Mouse (Mus musculus) forebrain, embryonic 10.5 days (tissue): ENCODE data around the gene Ivd. TPM values are rescaled to one million over a fixed set of nuclear protein-coding genes. Genes with fewer than 3 reads are reported as not detected.

Source experiments
- DNase-seq: peaks from one replicate; pipeline ENCODE4 v3.0.0-alpha.2; 2017; ENCODE audit warnings: low spot score; ENCODE audit errors: extremely low spot score
- H3K27ac ChIP-seq: fragments of 300-500 bp; sonication (generic); 2 replicates; pipeline ENCODE4 v1.5.1; 2016; ENCODE audit warnings: mild to moderate bottlenecking
- H3K27me3 ChIP-seq: fragments of 300-500 bp; sonication (generic); 2 replicates; pipeline ENCODE4 v1.6.1; 2016; ENCODE audit warnings: mild to moderate bottlenecking; ENCODE audit not compliant: poor library complexity, severe bottlenecking
- H3K36me3 ChIP-seq: fragments of 300-500 bp; sonication (generic); replicated peaks from 2 replicates; pipeline ENCODE4 v1.6.1; 2016; ENCODE audit warnings: mild to moderate bottlenecking, moderate library complexity
- H3K4me1 ChIP-seq: fragments of 300-500 bp; sonication (generic); 2 replicates; pipeline ENCODE4 v1.6.1; 2016
- H3K4me3 ChIP-seq: fragments of 300-500 bp; sonication (generic); 2 replicates; pipeline ENCODE4 v1.5.1; 2016; ENCODE audit warnings: mild to moderate bottlenecking, moderate library complexity
- H3K9me3 ChIP-seq: fragments of 300-500 bp; sonication (generic); 2 replicates; pipeline ENCODE4 v1.6.1; 2016; ENCODE audit warnings: mild to moderate bottlenecking, moderate library complexity
- WGBS: fragments of 180-500 bp; shearing (Covaris S2); methylation state at CpG from one replicate; pipeline ENCODE4 v1.1.7; 2016; 5-methylcytosine and 5-hydroxymethylcytosine counted together
- polyA plus RNA-seq: library from polyadenylated mRNA; unstranded; fragments of >200 nt; fragmentation: Nextera tagmentation; extraction: Ambion mirVana; gene quantifications from 2 replicates; pipeline ENCODE4 v1.2.1, GENCODE M21; 2016

Gene Ivd
- polyA plus RNA-seq, 1 experiment from 2014 or later, result 67.7 TPM

DNA sequence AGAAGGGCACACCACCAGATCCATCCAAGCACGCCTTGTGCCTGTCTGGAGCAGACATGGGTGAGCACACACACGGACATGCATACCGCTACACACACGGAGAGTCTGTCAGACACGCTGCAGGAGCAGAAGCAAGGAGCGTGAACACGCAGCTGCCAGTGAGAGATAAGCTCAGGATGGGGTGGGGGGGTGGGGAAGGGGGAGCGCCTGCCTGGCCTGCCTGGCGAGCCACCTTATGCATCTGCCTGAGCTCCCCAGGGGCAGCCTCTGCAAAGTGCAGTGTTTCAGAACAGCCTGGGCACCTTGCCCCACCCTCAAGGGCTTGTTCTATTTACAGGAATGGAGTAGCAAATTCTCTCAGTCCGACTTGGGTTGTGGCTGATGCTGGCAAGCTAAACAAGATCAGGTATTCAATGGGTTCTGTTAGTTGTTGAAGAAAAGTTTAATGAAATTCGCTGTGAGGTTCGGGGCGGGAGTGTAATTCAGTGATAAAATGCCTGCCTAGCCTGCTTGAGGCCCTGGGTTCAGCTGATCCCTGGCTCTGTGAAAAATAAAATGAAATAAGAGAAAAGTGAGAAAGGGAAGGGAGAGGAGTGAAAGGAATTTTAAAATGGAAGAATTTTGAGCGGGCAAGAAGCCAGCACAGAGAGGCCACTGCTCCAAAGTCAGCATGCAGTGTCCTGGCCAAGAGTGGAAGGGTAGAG is 26.2 kb downstream of the Ivd start:
- Histone ChIP-seq H3K9me3 (no peaks in the 10 kb centered on the region), H3K4me3 (no peak overlapping the region), H3K36me3 (no peaks in the 10 kb centered on the region), H3K27me3 (peaks cover 80% of the 10 kb centered on the region), H3K4me1 (peaks cover 18% of the 10 kb centered on the region), H3K27ac (0 out of 2 replicates have a peak overlapping the region, but pooled peaks have one; percentile 35)
- WGBS, result 36% methylated on average over 14 of the region's 14 CpGs
- no peak for DNase-seq

DNA sequence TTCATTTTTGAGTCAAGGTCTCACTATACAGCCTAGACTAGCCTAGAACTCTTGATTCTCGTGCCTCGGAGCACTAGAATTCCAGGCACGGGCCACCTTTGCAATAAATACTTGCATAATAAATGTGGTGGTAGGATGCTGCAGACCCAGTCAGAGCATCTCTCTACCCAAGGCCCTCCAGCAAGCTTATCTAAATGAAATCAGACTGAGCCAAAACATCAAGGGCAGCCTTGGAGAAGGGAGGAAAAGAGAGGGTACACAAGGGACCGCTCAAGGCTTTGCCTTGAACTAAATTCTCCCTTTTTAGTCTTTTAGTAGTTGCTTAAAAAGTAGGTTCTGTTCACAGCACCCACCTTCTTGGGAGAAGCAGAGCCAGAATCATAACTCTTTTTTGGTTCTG is 29.4 kb downstream of the Ivd start:
- no peak overlapping the region for H3K4me3 ChIP-seq
- WGBS, result 91% methylated on average over 4 of the region's 4 CpGs
- peaks cover 87% of the 10 kb centered on the region for H3K27me3 ChIP-seq
- no peaks in the 10 kb centered on the region for H3K9me3 ChIP-seq
- DNase-seq, result no peak
- no peaks in the 10 kb centered on the region for H3K36me3 ChIP-seq
- peaks cover 9% of the 10 kb centered on the region for H3K4me1 ChIP-seq
- H3K27ac ChIP-seq, result no peak overlapping the region

DNA sequence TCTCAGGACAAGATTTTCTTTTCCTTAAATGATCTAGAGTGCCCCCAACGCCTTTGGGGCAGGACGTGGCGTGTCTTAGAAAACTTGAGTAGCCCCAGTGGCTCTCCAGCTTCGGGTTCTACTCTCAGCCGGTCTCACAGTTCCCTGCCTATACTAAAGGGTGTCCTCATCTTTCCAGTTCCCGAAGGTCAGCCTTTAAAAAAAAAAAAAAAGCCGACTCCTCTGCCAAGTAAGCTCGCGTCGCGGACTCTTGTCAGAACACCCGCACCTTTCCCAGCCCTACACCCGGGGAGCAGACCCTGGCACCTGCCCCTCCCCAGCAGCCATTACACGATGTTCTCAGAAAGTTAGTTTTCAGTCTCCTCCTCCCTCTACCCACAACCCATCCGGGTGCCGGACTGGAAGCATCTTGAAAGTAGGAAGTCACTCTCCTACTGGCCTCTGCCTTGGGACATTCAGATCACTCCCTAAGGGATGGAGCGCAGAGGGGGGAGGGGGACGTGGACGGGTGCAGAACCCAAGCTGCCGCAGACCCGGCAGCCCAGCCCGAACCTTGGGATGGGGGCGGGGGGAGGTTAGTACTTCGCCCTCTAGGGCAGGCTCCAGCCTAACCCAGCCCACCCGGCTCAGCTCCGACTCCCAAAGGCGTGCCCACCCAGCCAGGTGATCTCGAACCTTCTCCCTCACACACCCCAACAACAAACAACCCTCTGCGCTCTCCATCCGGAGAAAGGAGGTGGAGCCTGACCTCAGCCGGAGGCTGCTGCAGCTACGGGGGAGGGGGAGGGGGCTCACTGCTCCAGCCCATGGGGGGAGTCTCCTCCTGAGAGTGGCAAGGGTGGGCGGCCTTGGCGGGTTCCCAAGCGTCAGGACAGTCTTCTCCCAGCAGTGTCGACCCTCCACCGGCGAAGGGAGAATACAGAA is 34.5 kb downstream of the Ivd start:
- Histone ChIP-seq H3K36me3 (no peaks in the 10 kb centered on the region), H3K27ac (peak overlapping the region; percentile 44), H3K27me3 (peaks cover 96% of the 10 kb centered on the region), H3K4me1 (peaks cover 54% of the 10 kb centered on the region), H3K4me3 (peak overlapping the region; percentile 58), H3K9me3 (no peaks in the 10 kb centered on the region)
- peak; percentile 54 for DNase-seq
- 1% methylated on average over 38 of the region's 38 CpGs for WGBS

DNA sequence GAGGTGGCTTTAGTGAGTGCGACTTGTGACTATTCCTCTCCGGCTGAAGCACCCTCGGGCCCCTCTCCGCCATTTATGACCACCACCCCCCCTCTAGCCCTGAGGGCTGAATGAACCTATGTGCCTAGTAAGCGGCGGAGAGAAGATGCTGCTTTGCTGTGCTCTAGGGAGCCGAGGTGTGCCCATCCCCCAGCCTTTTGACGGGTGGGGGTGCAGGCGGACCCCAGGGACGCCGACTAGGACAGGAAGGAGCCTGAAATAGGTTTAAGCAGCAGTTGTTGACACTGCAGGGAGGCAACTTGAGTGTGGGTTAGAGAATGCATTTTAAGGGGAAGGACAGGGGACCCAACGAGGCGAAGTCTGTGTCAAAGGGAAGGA is 35.1 kb downstream of the Ivd start:
- Histone ChIP-seq H3K4me3 (peak overlapping the region; percentile 58), H3K27me3 (peaks cover 91% of the 10 kb centered on the region), H3K27ac (peak overlapping the region; percentile 44), H3K9me3 (no peaks in the 10 kb centered on the region), H3K36me3 (no peaks in the 10 kb centered on the region), H3K4me1 (peaks cover 58% of the 10 kb centered on the region)
- WGBS, result under 1% methylated on average over 13 of the region's 13 CpGs
- peak; percentile 36 for DNase-seq

DNA sequence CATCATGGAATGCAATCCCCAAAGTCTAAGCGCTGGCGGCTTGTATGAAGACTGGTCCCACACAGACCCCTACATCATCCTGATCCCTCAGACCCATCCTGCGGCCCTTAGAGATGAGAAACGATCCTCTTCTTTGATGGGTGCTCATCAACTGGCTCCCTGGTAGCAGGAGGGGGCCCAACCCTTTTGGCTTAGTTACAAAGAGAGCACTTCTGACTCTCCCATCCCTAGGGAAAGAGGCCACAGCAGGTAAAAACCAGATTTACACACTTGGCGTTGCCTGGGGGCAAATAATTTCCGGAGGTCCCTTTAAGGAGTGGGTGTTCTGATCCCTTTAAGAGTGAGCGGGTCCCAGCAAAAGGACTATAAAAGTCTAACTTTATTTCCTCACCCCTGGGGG is 35.6 kb downstream of the Ivd start:
- Histone ChIP-seq H3K4me3 (peak overlapping the region; percentile 58), H3K36me3 (no peaks in the 10 kb centered on the region), H3K4me1 (peaks cover 63% of the 10 kb centered on the region), H3K27me3 (peaks cover 86% of the 10 kb centered on the region), H3K9me3 (no peaks in the 10 kb centered on the region), H3K27ac (no peak overlapping the region)
- no peak for DNase-seq
- WGBS, result under 1% methylated on average over 7 of the region's 7 CpGs

DNA sequence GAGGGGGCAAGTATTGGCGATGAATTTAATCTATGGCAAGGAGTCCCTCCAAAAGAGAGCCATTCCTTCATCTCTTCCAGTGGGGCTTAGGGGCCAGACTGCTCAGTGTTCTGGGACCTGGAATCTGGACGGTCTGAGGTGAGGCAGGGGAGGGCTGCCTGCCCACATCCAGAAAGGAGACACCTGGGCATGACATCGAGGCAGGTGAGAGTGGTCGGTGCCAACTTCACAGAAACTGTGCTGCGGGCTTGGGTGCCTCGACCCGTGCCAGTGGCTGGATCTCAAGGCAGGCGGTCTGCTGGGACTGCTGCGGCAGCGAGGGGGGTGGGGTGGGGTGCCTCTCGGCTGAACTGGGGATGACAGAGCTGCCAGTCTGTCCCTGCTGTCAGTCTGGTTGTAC is 36.1 kb downstream of the Ivd start:
- Histone ChIP-seq H3K4me3 (peak overlapping the region; percentile 58; the same call in 1 of the 2 replicates), H3K27me3 (peaks cover 86% of the 10 kb centered on the region), H3K36me3 (no peaks in the 10 kb centered on the region), H3K4me1 (peaks cover 67% of the 10 kb centered on the region), H3K9me3 (no peaks in the 10 kb centered on the region), H3K27ac (no peak overlapping the region)
- WGBS, result 1% methylated on average over 11 of the region's 11 CpGs
- DNase-seq, result no peak

DNA sequence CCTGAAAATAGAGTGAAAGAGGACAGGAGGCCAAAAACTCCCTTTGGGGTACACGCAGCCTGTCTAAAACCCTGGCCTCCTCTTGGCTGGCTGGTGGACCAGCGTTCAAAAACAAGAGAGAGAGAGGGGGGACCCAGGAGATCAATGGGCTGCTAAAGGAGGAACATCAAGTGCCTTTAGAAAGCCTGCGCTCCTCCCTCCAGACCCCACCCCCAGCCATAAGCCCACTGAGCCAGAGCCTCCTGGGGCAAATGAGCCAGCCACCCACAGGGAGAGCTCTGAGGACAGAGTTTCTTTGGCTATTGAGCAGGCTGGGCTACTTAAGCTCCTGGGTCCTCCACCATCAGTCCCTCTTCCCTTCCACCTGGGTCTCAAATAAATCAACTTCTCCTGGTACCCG is 37.0 kb downstream of the Ivd start:
- H3K27ac ChIP-seq, result no peak overlapping the region
- 0% methylated on average over 4 of the region's 4 CpGs for WGBS
- DNase-seq, result no peak
- peaks cover 77% of the 10 kb centered on the region for H3K4me1 ChIP-seq
- H3K27me3 ChIP-seq, result peaks cover 86% of the 10 kb centered on the region
- H3K9me3 ChIP-seq, result no peaks in the 10 kb centered on the region
- no peaks in the 10 kb centered on the region for H3K36me3 ChIP-seq
- H3K4me3 ChIP-seq, result no peak overlapping the region

DNA sequence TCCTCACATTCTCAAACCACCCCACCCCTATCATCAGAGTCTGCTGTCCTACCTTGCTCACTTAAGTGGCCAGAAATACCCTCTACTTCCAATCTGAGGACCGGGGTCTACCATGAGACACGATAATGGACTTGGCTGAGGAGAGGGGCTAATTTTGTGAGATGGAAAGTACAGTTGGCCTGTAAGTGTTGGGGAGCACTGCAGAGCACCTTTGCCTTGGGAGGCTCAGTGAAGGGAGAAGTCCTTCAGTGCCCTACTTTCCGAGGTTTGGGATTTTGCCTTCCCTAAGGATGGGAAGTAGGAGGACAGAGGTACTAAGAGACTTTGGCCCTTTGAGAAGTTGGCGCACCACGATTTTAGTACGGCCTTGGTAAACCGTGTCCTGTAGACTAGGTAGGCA is 37.6 kb downstream of the Ivd start:
- peaks cover 86% of the 10 kb centered on the region for H3K27me3 ChIP-seq
- H3K4me1 ChIP-seq, result peaks cover 82% of the 10 kb centered on the region
- H3K36me3 ChIP-seq, result no peaks in the 10 kb centered on the region
- DNase-seq, result peak; percentile 22
- H3K27ac ChIP-seq, result no peak overlapping the region
- no peaks in the 10 kb centered on the region for H3K9me3 ChIP-seq
- WGBS, result 10% methylated on average over 7 of the region's 7 CpGs
- no peak overlapping the region for H3K4me3 ChIP-seq

DNA sequence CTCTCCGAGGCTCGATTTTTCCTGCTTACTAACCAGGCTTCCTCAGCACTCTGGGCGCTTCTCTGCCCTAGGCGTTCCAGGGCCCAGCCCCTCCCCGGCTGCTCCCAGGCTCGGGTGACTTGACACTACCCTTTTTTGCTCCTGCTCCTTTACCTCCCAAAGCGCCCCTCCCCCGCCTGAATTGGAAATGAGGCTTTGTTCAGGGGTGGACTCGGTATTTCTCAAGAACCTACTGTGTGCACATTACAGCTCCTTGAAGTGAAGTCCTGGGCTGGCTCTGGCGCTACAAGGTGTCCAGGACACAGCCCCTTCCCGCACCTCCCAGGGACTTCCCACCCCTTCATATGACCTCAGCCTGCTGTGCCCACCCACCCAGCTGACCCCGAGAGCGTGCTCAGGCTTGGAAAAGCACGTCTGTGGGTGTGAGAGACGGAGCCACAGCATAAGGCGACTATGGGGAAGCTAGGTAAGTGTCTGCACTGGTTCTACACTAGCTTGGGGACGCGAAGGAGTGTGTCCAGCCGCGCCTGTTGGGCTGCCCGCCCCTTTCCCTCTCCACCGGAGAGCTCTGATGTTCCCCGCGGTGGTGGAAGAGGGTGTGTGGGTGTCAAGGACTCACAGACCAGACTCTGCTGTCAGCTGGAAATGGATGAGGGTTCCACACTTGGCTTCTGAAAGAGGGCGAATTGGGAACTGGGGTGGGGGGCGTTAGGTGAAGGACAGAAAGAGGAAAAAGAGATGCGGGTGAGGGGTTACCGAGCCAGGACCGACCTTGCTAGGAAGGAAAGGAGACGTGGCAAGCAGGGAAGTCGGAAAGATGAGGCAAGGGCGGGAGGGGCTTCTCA is 38.4 kb downstream of the Ivd start, which contains the start of gene Bahd1:
Bahd1 (plus strand) TSS at position 397 of the 845 bp plus-strand sequence.
- Histone ChIP-seq H3K9me3 (no peaks in the 10 kb centered on the region), H3K27me3 (peaks cover 83% of the 10 kb centered on the region), H3K36me3 (no peaks in the 10 kb centered on the region), H3K27ac (peak within 1 kb of the TSS; percentile 92), H3K4me3 (peak within 1 kb of the TSS; percentile 94), H3K4me1 (peaks cover 89% of the 10 kb centered on the region)
- peak; percentile 62 for DNase-seq
- under 1% methylated on average over 32 of the region's 32 CpGs for WGBS

DNA sequence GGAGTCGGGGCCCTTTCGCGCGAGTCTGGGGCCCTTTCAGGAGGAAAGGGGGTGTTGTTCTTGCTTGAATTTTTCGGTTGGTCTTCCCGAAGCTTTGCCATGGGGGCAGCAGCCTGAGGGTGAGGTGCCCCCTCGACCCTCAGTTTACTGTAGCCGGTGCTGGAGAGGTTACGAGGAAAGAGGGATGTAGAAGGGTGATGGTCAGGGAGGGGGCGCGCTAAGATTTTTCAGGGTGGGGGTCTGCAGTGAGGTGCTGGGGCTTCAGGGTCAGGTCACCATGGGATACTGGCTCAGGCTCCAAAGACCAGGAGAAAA is 39.0 kb downstream of the Ivd start:
- peaks cover 77% of the 10 kb centered on the region for H3K27me3 ChIP-seq
- peaks cover 95% of the 10 kb centered on the region for H3K4me1 ChIP-seq
- no peaks in the 10 kb centered on the region for H3K36me3 ChIP-seq
- DNase-seq, result no peak
- H3K4me3 ChIP-seq, result peak overlapping the region; percentile 94
- WGBS, result 0% methylated on average over 11 of the region's 11 CpGs
- H3K9me3 ChIP-seq, result no peaks in the 10 kb centered on the region
- H3K27ac ChIP-seq, result peak overlapping the region; percentile 92

DNA sequence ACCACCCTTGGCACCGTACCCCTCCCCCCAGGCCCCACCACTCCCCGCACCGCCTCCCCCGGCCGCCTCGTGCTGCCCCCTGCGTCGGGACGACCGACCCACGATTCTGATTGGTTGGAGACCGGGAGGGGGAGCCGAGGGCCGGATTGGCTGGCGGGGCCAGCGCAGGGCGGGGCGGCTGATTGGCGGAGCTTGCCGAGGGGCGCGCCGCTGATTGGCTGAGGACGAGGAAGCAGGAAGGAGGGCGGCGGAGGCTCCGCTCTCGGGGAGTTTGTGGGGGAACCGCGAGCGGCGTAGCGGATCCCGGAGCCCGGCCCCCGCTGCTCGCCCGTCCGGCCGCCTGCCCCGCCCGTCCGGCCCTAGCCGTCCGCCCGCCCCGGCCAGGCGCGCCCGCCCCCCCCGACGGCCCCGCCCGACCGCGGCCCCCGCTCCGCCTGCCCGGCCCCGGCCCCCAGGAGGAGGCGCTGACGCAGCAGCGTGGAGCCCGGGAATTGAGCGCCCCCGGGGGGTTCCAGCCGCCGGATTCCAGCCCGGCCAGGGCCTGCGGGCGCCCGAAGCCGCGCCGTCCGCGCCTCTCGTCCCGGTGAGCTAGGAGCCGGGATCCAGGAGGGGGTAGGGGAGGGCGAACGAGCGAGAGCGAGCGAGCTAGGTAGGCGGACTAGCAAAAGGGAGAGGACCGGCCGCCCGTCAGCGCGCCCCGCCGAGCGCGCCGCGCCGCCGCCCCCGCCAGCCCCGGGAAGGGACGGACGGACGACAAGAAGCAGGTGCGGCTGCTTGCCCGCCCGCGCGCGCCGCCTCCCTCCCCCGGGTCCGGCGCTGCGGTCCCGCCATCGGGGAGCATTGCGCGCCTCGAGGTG is 39.6 kb downstream of the Ivd start:
- peak; percentile 95 for DNase-seq
- H3K27me3 ChIP-seq, result peaks cover 71% of the 10 kb centered on the region
- under 1% methylated on average over 93 of the region's 120 CpGs for WGBS
- peak overlapping the region; percentile 94 for H3K4me3 ChIP-seq
- H3K36me3 ChIP-seq, result no peaks in the 10 kb centered on the region
- peaks cover 95% of the 10 kb centered on the region for H3K4me1 ChIP-seq
- H3K9me3 ChIP-seq, result no peaks in the 10 kb centered on the region
- H3K27ac ChIP-seq, result peak overlapping the region; percentile 92
